Mouse (Mus musculus): ENCODE results near the gene Ankdd1a. TPM values are rescaled to one million over a fixed set of nuclear protein-coding genes. Genes with fewer than 3 reads are reported as not detected.
A peak's percentile ranks its signal among the peaks of the same experiment; 100 is the strongest.

Ankdd1a gene
- polyA plus RNA-seq, 1 experiment from 2014 or later, result 0.20 TPM

- no peak overlapping the region for H3K9ac ChIP-seq (ENCODE audit: low read length)
- WGBS, result 88% methylated on average over 5 of the region's 5 CpGs
- ATAC-seq (replicated peaks; ENCODE audit: low FRiP score) (no peak), DNase-seq (ENCODE audit: low spot score) (no peak)
- H3K27me3 ChIP-seq (ENCODE audit: control insufficient read depth, insufficient read depth, low read length), result no peaks in the 10 kb centered on the region
- H3K9me3 ChIP-seq (ENCODE audit: control insufficient read depth, low read length), result peaks cover 2% of the 10 kb centered on the region; the same call in 1 of the 2 replicates
- H3K27ac ChIP-seq (ENCODE audit: low read depth, low read length), result no peak overlapping the region
- no peak overlapping the region for H3K4me3 ChIP-seq (ENCODE audit: low read depth, low read length)
- H3K36me3 ChIP-seq (ENCODE audit: control insufficient read depth, insufficient read depth, low read length), result no peaks in the 10 kb centered on the region
- no peak overlapping the region for H3K4me2 ChIP-seq (ENCODE audit: low read depth, low read length, severe bottlenecking)
- H3K4me1 ChIP-seq (replicated peaks; ENCODE audit: control insufficient read depth, insufficient read depth, low read length), result no peaks in the 10 kb centered on the region
Measured at GRCm38 (mm10) chr9:65531283-65531682, 11.3 kb upstream of the Ankdd1a start.

- Histone ChIP-seq H3K36me3 (ENCODE audit: control insufficient read depth, insufficient read depth, low read length) (no peaks in the 10 kb centered on the region), H3K4me3 (ENCODE audit: low read depth, low read length) (no peak overlapping the region), H3K9ac (ENCODE audit: low read length) (no peak overlapping the region), H3K9me3 (ENCODE audit: control insufficient read depth, low read length) (peaks cover 2% of the 10 kb centered on the region; the same call in 1 of the 2 replicates), H3K27ac (ENCODE audit: low read depth, low read length) (no peak overlapping the region), H3K27me3 (ENCODE audit: control insufficient read depth, insufficient read depth, low read length) (no peaks in the 10 kb centered on the region), H3K4me2 (ENCODE audit: low read depth, low read length, severe bottlenecking) (no peak overlapping the region), H3K4me1 (replicated peaks; ENCODE audit: control insufficient read depth, insufficient read depth, low read length) (no peaks in the 10 kb centered on the region)
- ATAC-seq (replicated peaks; ENCODE audit: low FRiP score) (no peak), DNase-seq (ENCODE audit: low spot score) (no peak)
- 62% methylated on average over 8 of the region's 8 CpGs for WGBS
Measured at GRCm38 (mm10) chr9:65529659-65530058, 9.7 kb upstream of the Ankdd1a start.

- WGBS, result 87% methylated on average over 6 of the region's 6 CpGs
Measured at GRCm38 (mm10) chr9:65528417-65529038, 8.5 kb upstream of the Ankdd1a start.

GRCm38 (mm10) chr9:65525445-65526195 lies 5.6 kb upstream of the Ankdd1a start:
- no peak overlapping the region for H3K9ac ChIP-seq (ENCODE audit: low read length)
- H3K4me2 ChIP-seq (ENCODE audit: low read depth, low read length, severe bottlenecking), result no peak overlapping the region
- no peaks in the 10 kb centered on the region for H3K9me3 ChIP-seq (ENCODE audit: control insufficient read depth, low read length)
- H3K4me1 ChIP-seq (replicated peaks; ENCODE audit: control insufficient read depth, insufficient read depth, low read length), result no peaks in the 10 kb centered on the region
- DNase-seq (ENCODE audit: low spot score), result no peak
- H3K36me3 ChIP-seq (ENCODE audit: control insufficient read depth, insufficient read depth, low read length), result no peaks in the 10 kb centered on the region
- 86% methylated on average over 10 of the region's 10 CpGs for WGBS
- H3K27me3 ChIP-seq (ENCODE audit: control insufficient read depth, insufficient read depth, low read length), result no peaks in the 10 kb centered on the region
- no peak overlapping the region for H3K27ac ChIP-seq (ENCODE audit: low read depth, low read length)
- no peak for ATAC-seq (replicated peaks; ENCODE audit: low FRiP score)
- no peak overlapping the region for H3K4me3 ChIP-seq (ENCODE audit: low read depth, low read length)

More at GRCm38 (mm10) chr9:65528417-65529038, 8.5 kb upstream of the Ankdd1a start:
- Histone ChIP-seq H3K27me3 (ENCODE audit: control insufficient read depth, insufficient read depth, low read length) (no peaks in the 10 kb centered on the region), H3K9ac (ENCODE audit: low read length) (no peak overlapping the region), H3K36me3 (ENCODE audit: control insufficient read depth, insufficient read depth, low read length) (no peaks in the 10 kb centered on the region), H3K4me1 (replicated peaks; ENCODE audit: control insufficient read depth, insufficient read depth, low read length) (no peaks in the 10 kb centered on the region), H3K4me2 (ENCODE audit: low read depth, low read length, severe bottlenecking) (no peak overlapping the region), H3K27ac (ENCODE audit: low read depth, low read length) (no peak overlapping the region), H3K9me3 (ENCODE audit: control insufficient read depth, low read length) (no peaks in the 10 kb centered on the region), H3K4me3 (ENCODE audit: low read depth, low read length) (no peak overlapping the region)
- DNase-seq (ENCODE audit: low spot score) (no peak), ATAC-seq (replicated peaks; ENCODE audit: low FRiP score) (no peak)

GRCm38 (mm10) chr9:65523611-65524364 lies 3.8 kb upstream of the Ankdd1a start:
- H3K4me1 ChIP-seq (replicated peaks; ENCODE audit: control insufficient read depth, insufficient read depth, low read length), result 0 out of 2 replicates have a peak, but pooled peaks cover 2% of the 10 kb centered on the region
- no peak overlapping the region for H3K27ac ChIP-seq (ENCODE audit: low read depth, low read length)
- H3K4me2 ChIP-seq (ENCODE audit: low read depth, low read length, severe bottlenecking), result no peak overlapping the region
- H3K4me3 ChIP-seq (ENCODE audit: low read depth, low read length), result no peak overlapping the region
- peaks cover 3% of the 10 kb centered on the region for H3K27me3 ChIP-seq (ENCODE audit: control insufficient read depth, insufficient read depth, low read length)
- peak; percentile 74 for ATAC-seq (replicated peaks; ENCODE audit: low FRiP score)
- H3K9ac ChIP-seq (ENCODE audit: low read length), result no peak overlapping the region
- DNase-seq (ENCODE audit: low spot score), result peak; percentile 85
- 25% methylated on average over 14 of the region's 14 CpGs for WGBS
- H3K36me3 ChIP-seq (ENCODE audit: control insufficient read depth, insufficient read depth, low read length), result no peaks in the 10 kb centered on the region
- H3K9me3 ChIP-seq (ENCODE audit: control insufficient read depth, low read length), result no peaks in the 10 kb centered on the region

- no peaks in the 10 kb centered on the region for H3K36me3 ChIP-seq (ENCODE audit: control insufficient read depth, insufficient read depth, low read length)
- peak overlapping the region; percentile 43 for H3K4me2 ChIP-seq (ENCODE audit: low read depth, low read length, severe bottlenecking)
- no peak overlapping the region for H3K27ac ChIP-seq (ENCODE audit: low read depth, low read length)
- H3K4me3 ChIP-seq (ENCODE audit: low read depth, low read length), result peak overlapping the region; percentile 13; the same call in 1 of the 2 replicates
- DNase-seq (ENCODE audit: low spot score), result no peak
- 0 out of 2 replicates have a peak, but pooled peaks cover 2% of the 10 kb centered on the region for H3K4me1 ChIP-seq (replicated peaks; ENCODE audit: control insufficient read depth, insufficient read depth, low read length)
- no peak overlapping the region for H3K9ac ChIP-seq (ENCODE audit: low read length)
- ATAC-seq (replicated peaks; ENCODE audit: low FRiP score), result no peak
- no peaks in the 10 kb centered on the region for H3K9me3 ChIP-seq (ENCODE audit: control insufficient read depth, low read length)
- 17% methylated on average over 11 of the region's 11 CpGs for WGBS
- peaks cover 3% of the 10 kb centered on the region for H3K27me3 ChIP-seq (ENCODE audit: control insufficient read depth, insufficient read depth, low read length)
Measured at GRCm38 (mm10) chr9:65520505-65520876, 498 bp upstream of the Ankdd1a start.

GRCm38 (mm10) chr9:65514851-65515261 lies 5.1 kb downstream of the Ankdd1a start:
- H3K4me1 ChIP-seq (replicated peaks; ENCODE audit: control insufficient read depth, insufficient read depth, low read length), result 0 out of 2 replicates have a peak, but pooled peaks cover under 1% of the 10 kb centered on the region
- no peak for ATAC-seq (replicated peaks; ENCODE audit: low FRiP score)
- 76% methylated on average over 3 of the region's 3 CpGs for WGBS
- H3K27me3 ChIP-seq (ENCODE audit: control insufficient read depth, insufficient read depth, low read length), result no peaks in the 10 kb centered on the region
- no peak overlapping the region for H3K4me2 ChIP-seq (ENCODE audit: low read depth, low read length, severe bottlenecking)
- H3K9ac ChIP-seq (ENCODE audit: low read length), result no peak overlapping the region
- H3K9me3 ChIP-seq (ENCODE audit: control insufficient read depth, low read length), result no peaks in the 10 kb centered on the region
- no peak overlapping the region for H3K27ac ChIP-seq (ENCODE audit: low read depth, low read length)
- no peaks in the 10 kb centered on the region for H3K36me3 ChIP-seq (ENCODE audit: control insufficient read depth, insufficient read depth, low read length)
- no peak for DNase-seq (ENCODE audit: low spot score)
- no peak overlapping the region for H3K4me3 ChIP-seq (ENCODE audit: low read depth, low read length)

GRCm38 (mm10) chr9:65514431-65514830 lies 5.6 kb downstream of the Ankdd1a start:
- ATAC-seq (replicated peaks; ENCODE audit: low FRiP score) (no peak), DNase-seq (ENCODE audit: low spot score) (no peak)
- no peak overlapping the region for H3K27ac ChIP-seq (ENCODE audit: low read depth, low read length)

More at GRCm38 (mm10) chr9:65514431-65514830, 5.6 kb downstream of the Ankdd1a start:
- no peaks in the 10 kb centered on the region for H3K4me1 ChIP-seq (replicated peaks; ENCODE audit: control insufficient read depth, insufficient read depth, low read length)
- 75% methylated on average over 8 of the region's 8 CpGs for WGBS
- no peak overlapping the region for H3K9ac ChIP-seq (ENCODE audit: low read length)
- H3K9me3 ChIP-seq (ENCODE audit: control insufficient read depth, low read length), result no peaks in the 10 kb centered on the region
- no peak overlapping the region for H3K4me2 ChIP-seq (ENCODE audit: low read depth, low read length, severe bottlenecking)
- H3K4me3 ChIP-seq (ENCODE audit: low read depth, low read length), result no peak overlapping the region
- H3K27me3 ChIP-seq (ENCODE audit: control insufficient read depth, insufficient read depth, low read length), result no peaks in the 10 kb centered on the region
- H3K36me3 ChIP-seq (ENCODE audit: control insufficient read depth, insufficient read depth, low read length), result no peaks in the 10 kb centered on the region
